In genomic region chr2:35503021-35503722, GRCm38 (mm10) we compare ENCODE assay signal across 8 mouse cellular contexts. TPM values are rescaled to one million over a fixed set of nuclear protein-coding genes. Genes with fewer than 3 reads are reported as not detected.
DNase-seq lines count a peak whose midpoint lies in the region; ATAC-seq and TF ChIP-seq lines count a peak whose summit lies in the region.

No protein-coding gene starts in this region.

- H3K4me3 ChIP-seq in hindbrain, embryonic 10.5 days, result no peak overlapping the region
- H3K4me3 ChIP-seq in hindbrain, embryonic 14.5 days (replicated peaks; ENCODE audit: low read length), result no peak overlapping the region
- peak overlapping the region; percentile 68 for H3K4me3 ChIP-seq in G1E (ENCODE audit: low read depth, low read length)
- no peak overlapping the region for H3K4me3 ChIP-seq in embryonic facial prominence, embryonic 12.5 days
- H3K4me3 ChIP-seq in limb, embryonic 14.5 days (replicated peaks; ENCODE audit: low read length), result no peak overlapping the region

- H3K27ac ChIP-seq in hindbrain, embryonic 10.5 days, result peak overlapping the region; percentile 50; the same call in 1 of the 2 replicates
- no peak overlapping the region for H3K27ac ChIP-seq in hindbrain, embryonic 14.5 days
- peak overlapping the region; percentile 81; the same call in 1 of the 2 replicates for H3K27ac ChIP-seq in embryonic facial prominence, embryonic 12.5 days
- peak overlapping the region; percentile 73 for H3K27ac ChIP-seq in limb, embryonic 14.5 days (replicated peaks; ENCODE audit: low read depth, low read length)

- no peak for TF ChIP-seq CTCF in G1E (IDR thresholded peaks at IDR 0.05; ENCODE audit: low read depth, low read length)

- peaks cover 31% of the 10 kb centered on the region for H3K4me1 ChIP-seq in hindbrain, embryonic 10.5 days (replicated peaks)
- 0 out of 2 replicates have a peak, but pooled peaks cover 1% of the 10 kb centered on the region for H3K4me1 ChIP-seq in hindbrain, embryonic 14.5 days (replicated peaks; ENCODE audit: control insufficient read depth, insufficient read depth, low read length)
- H3K4me1 ChIP-seq in G1E (ENCODE audit: insufficient read depth, low read depth, low read length), result peaks cover 94% of the 10 kb centered on the region
- peaks cover 40% of the 10 kb centered on the region for H3K4me1 ChIP-seq in embryonic facial prominence, embryonic 12.5 days
- peaks cover 48% of the 10 kb centered on the region for H3K4me1 ChIP-seq in limb, embryonic 14.5 days (ENCODE audit: control insufficient read depth, insufficient read depth, low read length)

- 85% methylated on average over 12 of the region's 12 CpGs for WGBS in hindbrain, embryonic 10.5 days
- 89% methylated on average over 12 of the region's 12 CpGs for WGBS in hindbrain, embryonic 14.5 days
- WGBS in embryonic facial prominence, embryonic 12.5 days, result 67% methylated on average over 12 of the region's 12 CpGs
- WGBS in limb, embryonic 14.5 days, result 42% methylated on average over 12 of the region's 12 CpGs

- no peak for TF ChIP-seq POLR2A in limb, embryonic 14.5 days (IDR thresholded peaks at IDR 0.05; ENCODE audit: borderline replicate concordance, extremely low read depth, insufficient read depth, insufficient read length)

- no peaks in the 10 kb centered on the region for H3K27me3 ChIP-seq in hindbrain, embryonic 10.5 days (ENCODE audit: insufficient read depth, poor library complexity, severe bottlenecking)
- no peaks in the 10 kb centered on the region for H3K27me3 ChIP-seq in hindbrain, embryonic 14.5 days (ENCODE audit: control insufficient read depth, insufficient read depth, low read length)
- H3K27me3 ChIP-seq in G1E (ENCODE audit: insufficient read depth, low read length), result no peaks in the 10 kb centered on the region
- no peaks in the 10 kb centered on the region for H3K27me3 ChIP-seq in embryonic facial prominence, embryonic 12.5 days
- H3K27me3 ChIP-seq in limb, embryonic 14.5 days (ENCODE audit: control insufficient read depth, insufficient read depth, low read length), result no peaks in the 10 kb centered on the region

- DNase-seq in hindbrain, embryonic 10.5 days (ENCODE audit: low spot score), result no peak
- DNase-seq in hindbrain, embryonic 14.5 days (ENCODE audit: low spot score), result no peak
- DNase-seq in G1E (ENCODE audit: low spot score), result no peak
- peak; percentile 71 for DNase-seq in limb, embryonic 14.5 days (ENCODE audit: low spot score)
- no peak for DNase-seq in layer of hippocampus, adult 9-11 months
- no peak for DNase-seq in cerebellum, postnatal 14 days
- DNase-seq in right cerebral cortex, postnatal 4 days, result no peak

- no peak overlapping the region for H3K4me2 ChIP-seq in hindbrain, embryonic 14.5 days (replicated peaks)
- H3K4me2 ChIP-seq in embryonic facial prominence, embryonic 12.5 days (replicated peaks), result no peak overlapping the region
- no peak overlapping the region for H3K4me2 ChIP-seq in limb, embryonic 14.5 days (replicated peaks; ENCODE audit: low read depth, low read length, severe bottlenecking)

- H3K36me3 ChIP-seq in hindbrain, embryonic 10.5 days, result no peaks in the 10 kb centered on the region
- no peaks in the 10 kb centered on the region for H3K36me3 ChIP-seq in hindbrain, embryonic 14.5 days (replicated peaks; ENCODE audit: control insufficient read depth, insufficient read depth)
- H3K36me3 ChIP-seq in G1E (replicated peaks), result peaks cover 17% of the 10 kb centered on the region
- H3K36me3 ChIP-seq in embryonic facial prominence, embryonic 12.5 days, result no peaks in the 10 kb centered on the region
- no peaks in the 10 kb centered on the region for H3K36me3 ChIP-seq in limb, embryonic 14.5 days (ENCODE audit: control insufficient read depth, insufficient read depth, low read length)

- no peak overlapping the region for H3K9ac ChIP-seq in hindbrain, embryonic 14.5 days
- no peak overlapping the region for H3K9ac ChIP-seq in embryonic facial prominence, embryonic 12.5 days
- H3K9ac ChIP-seq in limb, embryonic 14.5 days (ENCODE audit: low read depth, low read length, severe bottlenecking), result no peak overlapping the region

- no peak for ATAC-seq in hindbrain, embryonic 14.5 days (ENCODE audit: low FRiP score)
- ATAC-seq in G1E (ENCODE audit: extremely low read depth, insufficient number of reproducible peaks, low FRiP score, poor library complexity, severe bottlenecking), result no peak
- no peak for ATAC-seq in embryonic facial prominence, embryonic 12.5 days (ENCODE audit: insufficient number of reproducible peaks, insufficient read depth, low FRiP score, low TSS enrichment)
- peak; percentile 51 for ATAC-seq in limb, embryonic 14.5 days (ENCODE audit: low FRiP score, low read depth)

- no peaks in the 10 kb centered on the region for H3K9me3 ChIP-seq in hindbrain, embryonic 10.5 days
- no peaks in the 10 kb centered on the region for H3K9me3 ChIP-seq in hindbrain, embryonic 14.5 days (ENCODE audit: control insufficient read depth, low read length)
- no peaks in the 10 kb centered on the region; the same call in 1 of the 2 replicates for H3K9me3 ChIP-seq in G1E (replicated peaks)
- H3K9me3 ChIP-seq in embryonic facial prominence, embryonic 12.5 days, result no peaks in the 10 kb centered on the region
- H3K9me3 ChIP-seq in limb, embryonic 14.5 days (ENCODE audit: control insufficient read depth, low read length), result no peaks in the 10 kb centered on the region

RNA-seq across cellular contexts. Expression of gene Ggta1, which starts 40.1 kb away (rescaled TPM):
- 5.0 and 6.4 TPM in 2 replicates for polyA plus RNA-seq in hindbrain, embryonic 10.5 days (2016; fragmentation: Nextera tagmentation; extraction: Ambion mirVana)
- polyA plus RNA-seq in hindbrain, embryonic 14.5 days (2014; fragmentation: Nextera tagmentation; extraction: Ambion mirVana), result 7.8 and 8.4 TPM in 2 replicates
- total RNA-seq in G1E (2014; fragmentation: Nextera tagmentation) (52.1 and 58.2 TPM in 2 replicates), G1E (2017) (22.2 and 27.2 TPM in 2 replicates)
- polyA plus RNA-seq in G1E (2012), result 10.7 and 13.2 TPM in 2 replicates
- polyA plus RNA-seq in embryonic facial prominence, embryonic 12.5 days (2016; fragmentation: Nextera tagmentation; extraction: Ambion mirVana), result 9.8 and 10.8 TPM in 2 replicates
- polyA plus RNA-seq in limb, embryonic 14.5 days (2012; rRNA removed), result 27.4 TPM in 2 replicates
- polyA plus RNA-seq in limb, embryonic 14.5 days (2014; fragmentation: Nextera tagmentation; extraction: Ambion mirVana), result 29.2 and 36.1 TPM in 2 replicates

RNA-seq across cellular contexts. Expression of gene Dab2ip, which starts 54.9 kb away (rescaled TPM):
- 26.9 and 28.8 TPM in 2 replicates for polyA plus RNA-seq in hindbrain, embryonic 10.5 days (2016; fragmentation: Nextera tagmentation; extraction: Ambion mirVana)
- 48.4 and 52.2 TPM in 2 replicates for polyA plus RNA-seq in hindbrain, embryonic 14.5 days (2014; fragmentation: Nextera tagmentation; extraction: Ambion mirVana)
- total RNA-seq in G1E (2014; fragmentation: Nextera tagmentation), result 2.2 TPM in 1 of 2 replicates, not detected in the other
- 0.16 and 0.29 TPM in 2 replicates for total RNA-seq in G1E (2017)
- polyA plus RNA-seq in G1E (2012), result 0.02 TPM in 2 replicates
- 61.0 and 73.7 TPM in 2 replicates for polyA plus RNA-seq in embryonic facial prominence, embryonic 12.5 days (2016; fragmentation: Nextera tagmentation; extraction: Ambion mirVana)
- polyA plus RNA-seq in limb, embryonic 14.5 days (2012; rRNA removed), result 69.8 and 89.3 TPM in 2 replicates
- polyA plus RNA-seq in limb, embryonic 14.5 days (2014; fragmentation: Nextera tagmentation; extraction: Ambion mirVana), result 62.2 and 69.8 TPM in 2 replicates

Comparison
In these comparisons a context has a peak if more than half of its experiments do, and no peak if none do; other contexts are left out.
1. RNA of gene Dab2ip, which starts 54.9 kb away (polyA plus RNA-seq): 62.2 to 89.3 TPM in limb, embryonic 14.5 days, 61.0 to 73.7 TPM in embryonic facial prominence, embryonic 12.5 days, 48.4 to 52.2 TPM in hindbrain, embryonic 14.5 days and 26.9 to 28.8 TPM in hindbrain, embryonic 10.5 days; 0.02 TPM in G1E; every median in the first group is over 10 times any median in the second.